Mouse (Mus musculus) liver, postnatal 0 days (tissue): ENCODE results near the gene St6galnac5. TPM values are rescaled to one million over a fixed set of nuclear protein-coding genes. Genes with fewer than 3 reads are reported as not detected.

Source experiments
- ATAC-seq: fragments of 200-750 bp; cut with Nextera tagmentation; 2 replicates; pipeline ENCODE4 v1.8.0; 2017; ENCODE audit warnings: mild to moderate bottlenecking, moderate library complexity
- DNase-seq: peaks from one replicate; pipeline ENCODE4 v3.0.0-alpha.2; 2016
- H3K27ac ChIP-seq: fragments of 300-500 bp; sonication (generic); 2 replicates; pipeline ENCODE4 v1.5.1; 2014; ENCODE audit warnings: antibody characterized with exemption, moderate library complexity, mild to moderate bottlenecking, low read depth
- H3K27me3 ChIP-seq: fragments of 300-500 bp; sonication (generic); 2 replicates; pipeline ENCODE4 v1.6.1; 2014; ENCODE audit warnings: low read length, control low read depth, mixed read lengths; ENCODE audit not compliant: insufficient read depth
- H3K36me3 ChIP-seq: fragments of 300-500 bp; sonication (generic); replicated peaks from 2 replicates; pipeline ENCODE4 v1.6.1; 2014; ENCODE audit warnings: mild to moderate bottlenecking, control low read depth, low read length, moderate library complexity, mixed read lengths; ENCODE audit not compliant: insufficient read depth
- H3K4me1 ChIP-seq: fragments of 300-500 bp; sonication (generic); 2 replicates; pipeline ENCODE4 v1.6.1; 2014; ENCODE audit warnings: antibody characterized with exemption, mild to moderate bottlenecking, control low read depth; ENCODE audit not compliant: insufficient read depth
- H3K4me2 ChIP-seq: fragments of 300-500 bp; sonication (generic); 2 replicates; pipeline ENCODE4 v1.6.1; 2014; ENCODE audit warnings: low read depth, mild to moderate bottlenecking, low read length, moderate library complexity, mixed read lengths
- H3K4me3 ChIP-seq: fragments of 300-500 bp; sonication (generic); 2 replicates; pipeline ENCODE4 v1.5.1; 2014; ENCODE audit warnings: low read depth, low read length
- H3K9ac ChIP-seq: fragments of 300-500 bp; sonication (generic); replicated peaks from 2 replicates; pipeline ENCODE4 v1.6.1; 2014; ENCODE audit warnings: mild to moderate bottlenecking, moderate library complexity
- H3K9me3 ChIP-seq: fragments of 300-500 bp; sonication (generic); 2 replicates; pipeline ENCODE4 v1.6.1; 2016; ENCODE audit warnings: mild to moderate bottlenecking, control low read depth, low read length, mixed read lengths
- CTCF ChIP-seq: sonication (generic); IDR thresholded peaks from 2 replicates; pipeline ENCODE4 v1.5.1; 2016; ENCODE audit warnings: antibody characterized with exemption, low read depth
- EP300 ChIP-seq: IDR thresholded peaks from 2 replicates; pipeline ENCODE4 v1.6.1; 2016; ENCODE audit warnings: antibody characterized with exemption, low read depth, mild to moderate bottlenecking
- WGBS: fragments of 180-500 bp; shearing (Covaris S2); extraction: QIAGEN DNeasy Blood & Tissue Kit; methylation state at CpG from one replicate; pipeline ENCODE4 v1.1.7; 2014; ENCODE audit not compliant: insufficient replicate concordance; 5-methylcytosine and 5-hydroxymethylcytosine counted together
- polyA plus RNA-seq: library from polyadenylated mRNA; unstranded; fragments of >200 nt; fragmentation: Nextera tagmentation; extraction: Ambion mirVana; gene quantifications from 2 replicates; pipeline ENCODE4 v1.2.1, GENCODE M21; 2015

St6galnac5 gene
- polyA plus RNA-seq, 1 experiment from 2014 or later = 0.02 TPM

- no peaks in the 10 kb centered on the region for H3K9me3 ChIP-seq
- no peak overlapping the region for H3K9ac ChIP-seq
- no peaks in the 10 kb centered on the region for H3K36me3 ChIP-seq
- no peak for TF ChIP-seq EP300
- no peak for TF ChIP-seq CTCF
- H3K27me3 ChIP-seq = no peaks in the 10 kb centered on the region
- 80% methylated on average over 4 of the region's 4 CpGs for WGBS
- no peak overlapping the region for H3K27ac ChIP-seq
- no peak for DNase-seq
- H3K4me2 ChIP-seq = no peak overlapping the region
- ATAC-seq = no peak
- no peak overlapping the region for H3K4me3 ChIP-seq
- no peaks in the 10 kb centered on the region for H3K4me1 ChIP-seq
Observed at GRCm38 (mm10) chr3:152779819-152780218, 202.2 kb downstream of the St6galnac5 start.

GRCm38 (mm10) chr3:152776872-152777540, 205.0 kb downstream of the St6galnac5 start:
- no peaks in the 10 kb centered on the region for H3K27me3 ChIP-seq

DNA sequence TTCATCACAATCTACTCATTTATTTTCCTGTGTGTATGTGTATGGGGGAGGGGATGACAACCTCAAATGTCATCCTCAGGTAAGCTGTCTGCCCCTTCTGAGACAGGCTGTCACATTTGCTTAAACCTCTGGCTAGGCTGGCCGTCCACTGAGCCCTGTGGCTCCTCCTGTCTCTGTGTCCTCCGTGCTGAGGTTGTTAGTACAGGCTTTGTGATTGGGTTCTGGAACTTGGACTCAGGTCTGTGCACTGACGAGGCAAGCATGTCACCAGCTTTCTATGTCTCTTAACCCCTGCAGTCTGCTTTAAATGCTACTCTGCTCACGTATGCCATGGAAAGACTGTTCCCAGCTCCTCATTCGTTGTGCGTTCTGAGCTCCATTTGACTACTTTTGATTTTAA, 205.7 kb downstream of the St6galnac5 start:
- H3K36me3 ChIP-seq = no peaks in the 10 kb centered on the region
- DNase-seq = no peak
- H3K9ac ChIP-seq = no peak overlapping the region
- TF ChIP-seq EP300 = no peak
- TF ChIP-seq CTCF = no peak
- H3K4me1 ChIP-seq = no peaks in the 10 kb centered on the region
- WGBS = 71% methylated on average over 6 of the region's 6 CpGs
- ATAC-seq = peak; percentile 65
- H3K9me3 ChIP-seq = no peaks in the 10 kb centered on the region
- no peaks in the 10 kb centered on the region for H3K27me3 ChIP-seq
- H3K4me3 ChIP-seq = no peak overlapping the region
- H3K4me2 ChIP-seq = no peak overlapping the region
- H3K27ac ChIP-seq = no peak overlapping the region

More at GRCm38 (mm10) chr3:152776872-152777540, 205.0 kb downstream of the St6galnac5 start:
- 76% methylated on average over 16 of the region's 16 CpGs for WGBS
- Histone ChIP-seq H3K27ac (no peak overlapping the region), H3K9me3 (no peaks in the 10 kb centered on the region), H3K9ac (no peak overlapping the region), H3K36me3 (no peaks in the 10 kb centered on the region), H3K4me3 (no peak overlapping the region), H3K4me1 (no peaks in the 10 kb centered on the region), H3K4me2 (no peak overlapping the region)
- ATAC-seq (peak; percentile 36; the same call in 1 of the 2 replicates), DNase-seq (no peak)
- TF ChIP-seq EP300 (no peak), CTCF (no peak)

- H3K9me3 ChIP-seq = no peaks in the 10 kb centered on the region
- H3K36me3 ChIP-seq = peaks cover 9% of the 10 kb centered on the region
- H3K27ac ChIP-seq = no peak overlapping the region
- WGBS = 84% methylated on average over 6 of the region's 6 CpGs
- no peak for ATAC-seq
- TF ChIP-seq EP300 (no peak), CTCF (no peak)
- no peak overlapping the region for H3K4me3 ChIP-seq
- H3K4me1 ChIP-seq = peaks cover under 1% of the 10 kb centered on the region
- H3K4me2 ChIP-seq = no peak overlapping the region
- H3K27me3 ChIP-seq = no peaks in the 10 kb centered on the region
- no peak for DNase-seq
- H3K9ac ChIP-seq = no peak overlapping the region
Observed at GRCm38 (mm10) chr3:152770056-152770455, 212.0 kb downstream of the St6galnac5 start.

DNA sequence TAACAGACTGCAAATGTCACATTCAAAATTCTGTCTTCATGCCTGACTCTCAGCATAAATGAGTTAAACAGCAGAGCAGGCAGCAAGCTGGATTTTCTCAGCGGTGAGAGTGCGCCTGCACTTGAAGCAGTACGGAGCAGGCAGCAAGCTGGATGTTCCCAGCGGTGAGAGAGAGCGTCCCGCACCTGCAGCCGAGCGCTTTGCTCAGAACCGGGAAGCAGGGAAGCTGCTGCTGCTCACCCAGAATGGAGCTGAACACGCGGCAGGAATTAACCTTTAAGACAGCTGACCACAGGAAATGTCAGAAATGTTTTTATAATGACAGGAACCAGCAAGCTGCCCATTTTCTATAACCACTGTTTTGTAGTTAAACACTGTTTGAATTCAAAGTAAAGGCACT, 214.6 kb downstream of the St6galnac5 start:
- ATAC-seq = no peak
- no peak for DNase-seq
- 79% methylated on average over 11 of the region's 11 CpGs for WGBS
- peaks cover 12% of the 10 kb centered on the region for H3K4me1 ChIP-seq
- no peak overlapping the region for H3K27ac ChIP-seq
- TF ChIP-seq EP300 (no peak), CTCF (no peak)
- H3K9me3 ChIP-seq = no peaks in the 10 kb centered on the region
- no peaks in the 10 kb centered on the region for H3K27me3 ChIP-seq
- H3K4me2 ChIP-seq = no peak overlapping the region
- peaks cover 9% of the 10 kb centered on the region for H3K36me3 ChIP-seq
- no peak overlapping the region for H3K4me3 ChIP-seq
- H3K9ac ChIP-seq = no peak overlapping the region
